Mouse (Mus musculus) small intestine, adult 2 months (tissue): ENCODE data around the gene Gm3045.

Source experiments
- CTCF ChIP-seq: fragments of 200-500 bp; IDR thresholded peaks from 2 replicates; pipeline ENCODE4 v1.5.1; 2012; ENCODE audit warnings: low read depth, mild to moderate bottlenecking, control low read depth, inconsistent platforms, low read length, moderate library complexity, mixed read lengths; ENCODE audit not compliant: insufficient replicate concordance, insufficient read length; ENCODE audit errors: extremely low read depth
- POLR2A ChIP-seq: fragments of 200-500 bp; IDR thresholded peaks from 2 replicates; pipeline ENCODE4 v1.6.1; 2012; ENCODE audit warnings: low read depth, mild to moderate bottlenecking, control low read depth, inconsistent platforms, low read length, moderate library complexity

DNA sequence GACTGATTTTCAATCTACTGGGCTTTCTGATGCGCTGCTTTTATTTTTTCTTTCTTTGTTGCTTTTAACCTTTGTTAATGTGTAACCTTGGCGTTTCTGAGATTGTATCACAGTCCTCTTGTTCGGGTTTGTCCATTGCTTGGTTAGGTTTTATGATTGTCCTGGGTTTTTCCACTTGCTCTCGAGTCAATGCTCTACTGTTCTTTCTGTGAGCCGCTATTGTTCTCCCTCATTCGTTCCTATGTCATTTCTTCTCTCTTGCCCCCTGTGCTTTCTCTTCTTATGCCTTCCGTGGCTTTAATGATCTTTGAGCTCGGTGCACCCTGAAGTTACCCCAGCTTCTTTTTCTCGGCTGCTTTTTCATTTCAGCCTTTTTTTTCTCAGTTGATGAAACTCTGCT is 31.6 kb downstream of the Gm3045 start:
- no peak for TF ChIP-seq CTCF
- TF ChIP-seq POLR2A, result no peak
